Mouse (Mus musculus) thymus, adult 2 months (tissue): ENCODE results near the gene Spata3.

Experiments
- CTCF ChIP-seq: fragments of 200-500 bp; IDR thresholded peaks from 2 replicates; pipeline ENCODE4 v1.5.1; 2012; ENCODE audit warnings: mild to moderate bottlenecking, control low read depth, low read length, moderate library complexity, borderline replicate concordance; ENCODE audit not compliant: control insufficient read depth, poor library complexity, insufficient read depth; ENCODE audit errors: extremely low read depth
- POLR2A ChIP-seq: fragments of 200-500 bp; IDR thresholded peaks from 2 replicates; pipeline ENCODE4 v1.6.1; 2012; ENCODE audit warnings: mild to moderate bottlenecking, low read length, control low read depth, moderate library complexity; ENCODE audit not compliant: control insufficient read depth, poor library complexity, insufficient read depth; ENCODE audit errors: extremely low read depth

- no peak for TF ChIP-seq CTCF
- no peak for TF ChIP-seq POLR2A
These were observed 32.1 kb downstream of the Spata3 start for GRCm38 (mm10) chr1:86048744-86049143.
